Mouse (Mus musculus): ENCODE data around the gene Mylk. TPM values are rescaled to one million over a fixed set of nuclear protein-coding genes. Genes with fewer than 3 reads are reported as not detected.
"Not testable (repeated sequence)": the region's sequence is repeated elsewhere in the genome, so short reads cannot be mapped to it uniquely, and the experiment has no call there.

The Mylk gene
- polyA plus RNA-seq, 1 experiment from 2014 or later: 262 TPM

GRCm38 (mm10) chr16:34807768-34808275 lies 62.8 kb downstream of the Mylk start:
- Histone ChIP-seq H3K4me3 (ENCODE audit: low read depth, low read length) (no peak overlapping the region), H3K9ac (replicated peaks; ENCODE audit: low read depth, low read length) (no peak overlapping the region), H3K27me3 (ENCODE audit: control insufficient read depth, insufficient read depth, low read length) (0 out of 2 replicates have a peak, but pooled peaks cover 3% of the 10 kb centered on the region), H3K9me3 (ENCODE audit: control insufficient read depth, low read depth, low read length) (no peaks in the 10 kb centered on the region), H3K4me1 (ENCODE audit: control insufficient read depth, insufficient read depth, low read length) (peaks cover 10% of the 10 kb centered on the region; the same call in 1 of the 2 replicates), H3K4me2 (replicated peaks; ENCODE audit: low read depth, low read length) (no peak overlapping the region), H3K27ac (ENCODE audit: low read length) (no peak overlapping the region), H3K36me3 (ENCODE audit: control insufficient read depth, insufficient read depth, low read length) (no peaks in the 10 kb centered on the region)
- 28% methylated on average over 11 of the region's 11 CpGs for WGBS
- ATAC-seq (ENCODE audit: insufficient number of reproducible peaks, insufficient read depth, low FRiP score, low read depth): no peak

- ATAC-seq (ENCODE audit: insufficient number of reproducible peaks, insufficient read depth, low FRiP score, low read depth): 0 out of 2 replicates have a peak, but pooled peaks have one; percentile 61
- no peak overlapping the region for H3K4me2 ChIP-seq (replicated peaks; ENCODE audit: low read depth, low read length)
- H3K27ac ChIP-seq (ENCODE audit: low read length): no peak overlapping the region
- 48% methylated on average over 2 of the region's 2 CpGs for WGBS
- no peak overlapping the region for H3K4me3 ChIP-seq (ENCODE audit: low read depth, low read length)
- no peaks in the 10 kb centered on the region for H3K27me3 ChIP-seq (ENCODE audit: control insufficient read depth, insufficient read depth, low read length)
- peaks cover 7% of the 10 kb centered on the region; the same call in 1 of the 2 replicates for H3K4me1 ChIP-seq (ENCODE audit: control insufficient read depth, insufficient read depth, low read length)
- H3K36me3 ChIP-seq (ENCODE audit: control insufficient read depth, insufficient read depth, low read length): no peaks in the 10 kb centered on the region
- H3K9ac ChIP-seq (replicated peaks; ENCODE audit: low read depth, low read length): no peak overlapping the region
- no peaks in the 10 kb centered on the region for H3K9me3 ChIP-seq (ENCODE audit: control insufficient read depth, low read depth, low read length)
Observed at GRCm38 (mm10) chr16:34812165-34812564, 67.2 kb downstream of the Mylk start.

GRCm38 (mm10) chr16:34813161-34813560 lies 68.2 kb downstream of the Mylk start:
- not testable (repeated sequence) for H3K4me2 ChIP-seq (replicated peaks; ENCODE audit: low read depth, low read length); H3K9ac ChIP-seq (replicated peaks; ENCODE audit: low read depth, low read length); H3K4me1 ChIP-seq (ENCODE audit: control insufficient read depth, insufficient read depth, low read length); H3K9me3 ChIP-seq (ENCODE audit: control insufficient read depth, low read depth, low read length); H3K27ac ChIP-seq (ENCODE audit: low read length); H3K36me3 ChIP-seq (ENCODE audit: control insufficient read depth, insufficient read depth, low read length); ATAC-seq (ENCODE audit: insufficient number of reproducible peaks, insufficient read depth, low FRiP score, low read depth); H3K27me3 ChIP-seq (ENCODE audit: control insufficient read depth, insufficient read depth, low read length); H3K4me3 ChIP-seq (ENCODE audit: low read depth, low read length)

- 73% methylated on average over 3 of the region's 3 CpGs for WGBS
- Histone ChIP-seq H3K4me1 (ENCODE audit: control insufficient read depth, insufficient read depth, low read length) (no peaks in the 10 kb centered on the region), H3K36me3 (ENCODE audit: control insufficient read depth, insufficient read depth, low read length) (no peaks in the 10 kb centered on the region), H3K27ac (ENCODE audit: low read length) (no peak overlapping the region), H3K9ac (replicated peaks; ENCODE audit: low read depth, low read length) (no peak overlapping the region), H3K27me3 (ENCODE audit: control insufficient read depth, insufficient read depth, low read length) (no peaks in the 10 kb centered on the region), H3K9me3 (ENCODE audit: control insufficient read depth, low read depth, low read length) (no peaks in the 10 kb centered on the region), H3K4me3 (ENCODE audit: low read depth, low read length) (no peak overlapping the region), H3K4me2 (replicated peaks; ENCODE audit: low read depth, low read length) (no peak overlapping the region)
- ATAC-seq (ENCODE audit: insufficient number of reproducible peaks, insufficient read depth, low FRiP score, low read depth): no peak
Observed at GRCm38 (mm10) chr16:34813570-34813969, 68.6 kb downstream of the Mylk start.

- Histone ChIP-seq H3K4me1 (ENCODE audit: control insufficient read depth, insufficient read depth, low read length) (no peaks in the 10 kb centered on the region), H3K4me2 (replicated peaks; ENCODE audit: low read depth, low read length) (no peak overlapping the region), H3K27me3 (ENCODE audit: control insufficient read depth, insufficient read depth, low read length) (no peaks in the 10 kb centered on the region), H3K9ac (replicated peaks; ENCODE audit: low read depth, low read length) (no peak overlapping the region), H3K9me3 (ENCODE audit: control insufficient read depth, low read depth, low read length) (no peaks in the 10 kb centered on the region), H3K27ac (ENCODE audit: low read length) (no peak overlapping the region), H3K4me3 (ENCODE audit: low read depth, low read length) (no peak overlapping the region), H3K36me3 (ENCODE audit: control insufficient read depth, insufficient read depth, low read length) (no peaks in the 10 kb centered on the region)
- ATAC-seq (ENCODE audit: insufficient number of reproducible peaks, insufficient read depth, low FRiP score, low read depth): no peak
- 81% methylated on average over 7 of the region's 7 CpGs for WGBS
Observed at GRCm38 (mm10) chr16:34814612-34815011, 69.6 kb downstream of the Mylk start.

GRCm38 (mm10) chr16:34816548-34816947 lies 71.5 kb downstream of the Mylk start:
- no peak overlapping the region for H3K4me2 ChIP-seq (replicated peaks; ENCODE audit: low read depth, low read length)
- WGBS: 91% methylated on average over 7 of the region's 7 CpGs
- ATAC-seq (ENCODE audit: insufficient number of reproducible peaks, insufficient read depth, low FRiP score, low read depth): no peak
- no peak overlapping the region for H3K27ac ChIP-seq (ENCODE audit: low read length)
- no peaks in the 10 kb centered on the region for H3K9me3 ChIP-seq (ENCODE audit: control insufficient read depth, low read depth, low read length)
- no peaks in the 10 kb centered on the region for H3K4me1 ChIP-seq (ENCODE audit: control insufficient read depth, insufficient read depth, low read length)
- no peak overlapping the region for H3K4me3 ChIP-seq (ENCODE audit: low read depth, low read length)
- H3K27me3 ChIP-seq (ENCODE audit: control insufficient read depth, insufficient read depth, low read length): no peaks in the 10 kb centered on the region
- no peaks in the 10 kb centered on the region for H3K36me3 ChIP-seq (ENCODE audit: control insufficient read depth, insufficient read depth, low read length)
- no peak overlapping the region for H3K9ac ChIP-seq (replicated peaks; ENCODE audit: low read depth, low read length)

GRCm38 (mm10) chr16:34825111-34825744 lies 80.2 kb downstream of the Mylk start:
- Histone ChIP-seq H3K4me2 (replicated peaks; ENCODE audit: low read depth, low read length) (no peak overlapping the region), H3K4me3 (ENCODE audit: low read depth, low read length) (no peak overlapping the region), H3K27ac (ENCODE audit: low read length) (no peak overlapping the region), H3K9me3 (ENCODE audit: control insufficient read depth, low read depth, low read length) (no peaks in the 10 kb centered on the region), H3K9ac (replicated peaks; ENCODE audit: low read depth, low read length) (no peak overlapping the region), H3K36me3 (ENCODE audit: control insufficient read depth, insufficient read depth, low read length) (no peaks in the 10 kb centered on the region), H3K4me1 (ENCODE audit: control insufficient read depth, insufficient read depth, low read length) (no peaks in the 10 kb centered on the region), H3K27me3 (ENCODE audit: control insufficient read depth, insufficient read depth, low read length) (no peaks in the 10 kb centered on the region)
- 58% methylated on average over 7 of the region's 7 CpGs for WGBS
- no peak for ATAC-seq (ENCODE audit: insufficient number of reproducible peaks, insufficient read depth, low FRiP score, low read depth)

- WGBS: 19% methylated on average over 1 of the region's 1 CpGs
- Histone ChIP-seq H3K36me3 (ENCODE audit: control insufficient read depth, insufficient read depth, low read length) (no peaks in the 10 kb centered on the region), H3K4me1 (ENCODE audit: control insufficient read depth, insufficient read depth, low read length) (0 out of 2 replicates have a peak, but pooled peaks cover 2% of the 10 kb centered on the region), H3K9me3 (ENCODE audit: control insufficient read depth, low read depth, low read length) (no peaks in the 10 kb centered on the region), H3K4me3 (ENCODE audit: low read depth, low read length) (no peak overlapping the region), H3K27me3 (ENCODE audit: control insufficient read depth, insufficient read depth, low read length) (no peaks in the 10 kb centered on the region), H3K4me2 (replicated peaks; ENCODE audit: low read depth, low read length) (no peak overlapping the region), H3K9ac (replicated peaks; ENCODE audit: low read depth, low read length) (no peak overlapping the region), H3K27ac (ENCODE audit: low read length) (no peak overlapping the region)
- ATAC-seq (ENCODE audit: insufficient number of reproducible peaks, insufficient read depth, low FRiP score, low read depth): no peak
Observed at GRCm38 (mm10) chr16:34834477-34834876, 89.5 kb downstream of the Mylk start.
